Mouse (Mus musculus): ENCODE measurements around the gene Swsap1. TPM values are rescaled to one million over a fixed set of nuclear protein-coding genes. Genes with fewer than 3 reads are reported as not detected.
A peak's percentile ranks its signal among the peaks of the same experiment; 100 is the strongest.

Gene Swsap1
- polyA plus RNA-seq, 1 experiment from 2014 or later = 4.4 TPM

DNA sequence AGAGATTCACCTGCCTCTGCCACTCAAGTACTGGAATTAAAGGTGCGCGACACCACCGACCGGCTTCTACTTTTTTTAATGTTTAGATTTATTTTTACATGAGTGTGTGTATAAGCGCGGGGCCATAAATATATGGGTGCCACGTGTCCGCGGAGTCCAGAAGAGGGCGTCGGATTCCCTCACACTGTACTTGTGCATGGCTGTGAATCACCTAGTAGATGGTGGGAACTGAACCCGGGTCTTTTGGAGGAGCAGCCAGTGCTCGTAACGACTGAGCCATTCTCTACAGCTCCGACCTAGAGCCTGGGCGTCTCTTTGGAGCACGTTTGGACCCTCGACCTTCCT, 358 bp upstream of the Swsap1 start:
- no peaks in the 10 kb centered on the region for H3K9me3 ChIP-seq (replicated peaks)
- peak overlapping the region; percentile 83 for H3K4me3 ChIP-seq
- H3K4me2 ChIP-seq = peak overlapping the region; percentile 65
- no peaks in the 10 kb centered on the region for H3K36me3 ChIP-seq
- WGBS = 2% methylated on average over 18 of the region's 18 CpGs
- H3K9ac ChIP-seq = peak overlapping the region; percentile 22; the same call in 1 of the 2 replicates
- H3K27me3 ChIP-seq = peaks cover 1% of the 10 kb centered on the region
- H3K4me1 ChIP-seq (replicated peaks) = peaks cover 9% of the 10 kb centered on the region
- peak overlapping the region; percentile 96 for H3K27ac ChIP-seq
- ATAC-seq (replicated peaks; ENCODE audit: insufficient number of reproducible peaks, insufficient read depth, low FRiP score, low read depth) = peak; percentile 54

DNA sequence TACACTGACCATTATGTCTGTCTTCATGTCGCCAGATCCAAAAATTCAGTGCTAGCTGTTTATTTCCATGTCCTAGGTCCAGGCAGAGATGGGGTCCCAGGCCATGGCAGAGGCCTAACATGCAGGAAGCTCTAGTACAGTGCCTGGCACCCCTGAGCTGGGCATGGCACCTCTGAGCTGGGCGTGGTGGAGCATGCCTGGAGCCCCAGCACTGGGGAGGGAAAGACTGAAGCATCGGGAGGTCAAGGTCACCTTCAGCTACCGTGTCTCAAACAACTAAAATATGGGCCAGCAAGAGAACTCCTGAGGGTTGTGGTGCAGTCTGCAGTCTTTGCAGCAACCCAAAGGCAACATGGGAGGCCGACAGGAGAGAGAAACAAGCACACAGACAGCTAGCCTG, 2.8 kb downstream of the Swsap1 start:
- peaks cover 31% of the 10 kb centered on the region for H3K27me3 ChIP-seq
- H3K9me3 ChIP-seq (replicated peaks) = no peaks in the 10 kb centered on the region
- H3K27ac ChIP-seq = no peak overlapping the region
- no peaks in the 10 kb centered on the region for H3K36me3 ChIP-seq
- no peak overlapping the region for H3K4me3 ChIP-seq
- no peak for ATAC-seq (replicated peaks; ENCODE audit: insufficient number of reproducible peaks, insufficient read depth, low FRiP score, low read depth)
- no peak overlapping the region for H3K9ac ChIP-seq
- H3K4me1 ChIP-seq (replicated peaks) = peaks cover 38% of the 10 kb centered on the region
- WGBS = 57% methylated on average over 5 of the region's 5 CpGs
- H3K4me2 ChIP-seq = no peak overlapping the region

DNA sequence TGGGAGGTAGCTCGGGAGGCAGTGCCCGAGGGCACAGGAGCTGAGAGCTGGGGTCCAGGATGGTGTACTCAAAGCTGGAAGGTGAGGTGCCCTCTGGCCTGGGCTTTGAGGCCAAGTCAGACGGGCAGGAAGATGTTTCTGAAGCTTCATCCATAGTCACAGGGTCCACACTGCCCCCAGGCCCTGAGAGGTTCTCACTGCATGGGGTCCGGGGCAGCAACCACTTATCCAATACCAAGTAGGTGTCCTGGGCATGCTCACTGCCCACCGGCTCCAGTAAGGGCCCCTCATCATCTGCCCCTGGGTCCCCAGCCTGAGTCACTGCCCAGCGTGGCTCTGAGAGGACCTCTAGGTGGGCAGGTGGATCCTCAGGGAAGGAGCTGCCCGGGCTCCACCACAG, 3.7 kb downstream of the Swsap1 start:
- Histone ChIP-seq H3K4me3 (no peak overlapping the region), H3K4me1 (replicated peaks) (peaks cover 42% of the 10 kb centered on the region), H3K9me3 (replicated peaks) (no peaks in the 10 kb centered on the region), H3K36me3 (no peaks in the 10 kb centered on the region), H3K4me2 (no peak overlapping the region), H3K27me3 (peaks cover 32% of the 10 kb centered on the region), H3K9ac (no peak overlapping the region), H3K27ac (no peak overlapping the region)
- ATAC-seq (replicated peaks; ENCODE audit: insufficient number of reproducible peaks, insufficient read depth, low FRiP score, low read depth) = no peak
- WGBS = 89% methylated on average over 7 of the region's 7 CpGs

DNA sequence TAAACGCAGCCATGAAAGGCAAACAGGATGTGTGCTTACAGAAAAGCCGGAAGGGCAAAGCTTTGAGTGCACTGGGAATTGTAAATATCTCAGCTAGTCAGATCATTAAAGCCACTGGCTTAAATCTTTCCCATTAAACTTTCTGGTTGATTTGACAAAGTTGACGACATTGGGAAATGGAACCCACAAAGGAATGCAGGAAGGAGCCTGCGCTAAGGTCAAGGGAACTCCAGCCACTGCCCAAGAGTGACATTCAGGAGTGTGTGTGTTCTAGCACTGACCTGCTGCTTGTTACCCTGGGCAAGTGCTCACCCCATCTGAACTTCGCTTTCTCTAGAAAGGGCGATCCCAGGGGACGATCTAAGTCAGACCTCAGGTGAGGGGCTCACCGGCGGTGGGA, 4.6 kb downstream of the Swsap1 start:
- H3K4me1 ChIP-seq (replicated peaks) = peaks cover 42% of the 10 kb centered on the region
- H3K27me3 ChIP-seq = peaks cover 32% of the 10 kb centered on the region
- H3K36me3 ChIP-seq = no peaks in the 10 kb centered on the region
- H3K9me3 ChIP-seq (replicated peaks) = no peaks in the 10 kb centered on the region
- H3K4me3 ChIP-seq = no peak overlapping the region
- H3K9ac ChIP-seq = no peak overlapping the region
- ATAC-seq (replicated peaks; ENCODE audit: insufficient number of reproducible peaks, insufficient read depth, low FRiP score, low read depth) = no peak
- no peak overlapping the region for H3K4me2 ChIP-seq
- H3K27ac ChIP-seq = no peak overlapping the region
- 60% methylated on average over 9 of the region's 9 CpGs for WGBS

DNA sequence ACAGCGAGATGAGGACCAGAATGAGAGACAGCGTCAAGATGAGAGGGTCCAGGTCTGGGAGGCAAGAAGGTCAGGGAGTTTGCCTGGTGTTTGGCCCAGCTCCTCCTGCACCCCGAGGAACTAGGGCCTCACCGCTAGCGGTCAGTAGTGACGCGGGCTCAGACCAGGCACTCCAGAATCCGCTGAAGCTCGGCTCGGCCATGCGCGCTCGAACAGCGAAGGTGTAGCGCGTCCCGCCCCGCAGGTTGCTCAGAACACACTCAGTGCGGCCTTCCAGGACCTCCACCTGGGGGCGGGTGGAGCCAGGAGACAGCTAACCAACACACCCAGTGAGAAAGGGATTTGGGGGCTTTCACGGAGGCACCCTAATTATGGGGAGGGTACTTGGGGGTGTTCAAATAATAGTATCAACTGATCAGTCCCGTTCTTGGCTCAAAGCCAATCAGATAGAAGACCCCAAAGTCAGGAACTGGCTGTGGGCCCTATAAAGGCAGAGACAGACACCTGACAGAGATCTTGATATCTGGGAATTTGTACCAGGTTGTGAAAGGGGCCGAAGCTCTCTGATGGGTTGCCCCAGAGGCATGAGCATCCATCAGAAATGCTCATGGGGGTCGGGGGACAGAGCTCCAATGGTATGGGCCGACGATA, 5.1 kb downstream of the Swsap1 start:
- Histone ChIP-seq H3K9ac (0 out of 2 replicates have a peak overlapping the region, but pooled peaks have one; percentile 0), H3K27me3 (peaks cover 32% of the 10 kb centered on the region), H3K4me2 (peak overlapping the region; percentile 98; the same call in 1 of the 2 replicates), H3K4me3 (peak overlapping the region; percentile 59; the same call in 1 of the 2 replicates), H3K9me3 (replicated peaks) (no peaks in the 10 kb centered on the region), H3K4me1 (replicated peaks) (peaks cover 42% of the 10 kb centered on the region), H3K27ac (no peak overlapping the region), H3K36me3 (no peaks in the 10 kb centered on the region)
- WGBS = 14% methylated on average over 26 of the region's 26 CpGs
- ATAC-seq (replicated peaks; ENCODE audit: insufficient number of reproducible peaks, insufficient read depth, low FRiP score, low read depth) = no peak

DNA sequence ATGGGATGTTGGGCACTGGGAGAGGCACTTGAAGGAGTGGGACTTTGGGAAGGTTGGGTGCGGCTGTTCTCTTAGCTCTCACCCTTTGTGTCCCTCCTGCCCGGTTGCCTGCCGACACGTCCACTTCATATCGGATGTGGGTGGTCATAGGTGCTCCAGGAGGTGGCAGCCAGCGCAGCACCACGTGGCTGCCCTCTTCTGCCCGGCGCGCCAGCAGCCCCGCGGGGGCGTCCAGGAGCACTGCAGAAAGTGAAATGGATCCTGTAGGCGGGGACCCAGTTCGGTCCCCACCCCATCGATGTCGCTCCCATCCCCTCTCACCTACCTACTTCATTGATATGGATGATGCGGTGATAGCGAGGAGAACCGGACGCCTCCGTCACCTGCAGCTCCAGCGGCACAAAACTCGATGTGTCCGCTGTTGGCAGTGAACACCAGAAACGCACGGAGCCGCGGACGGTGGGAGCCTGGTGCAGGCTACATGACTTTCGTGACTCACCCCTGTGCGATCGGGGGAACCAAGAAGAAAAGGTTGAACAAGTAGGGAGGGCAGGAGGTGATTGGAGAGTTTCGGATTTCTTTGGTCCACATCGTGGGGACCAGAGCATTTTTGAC, 5.9 kb downstream of the Swsap1 start:
- peak overlapping the region; percentile 98 for H3K4me2 ChIP-seq
- no peak overlapping the region for H3K27ac ChIP-seq
- WGBS = 2% methylated on average over 35 of the region's 35 CpGs
- H3K4me3 ChIP-seq = peak overlapping the region; percentile 59
- no peak for ATAC-seq (replicated peaks; ENCODE audit: insufficient number of reproducible peaks, insufficient read depth, low FRiP score, low read depth)
- no peaks in the 10 kb centered on the region for H3K9me3 ChIP-seq (replicated peaks)
- H3K4me1 ChIP-seq (replicated peaks) = peaks cover 39% of the 10 kb centered on the region
- H3K27me3 ChIP-seq = peaks cover 32% of the 10 kb centered on the region
- no peaks in the 10 kb centered on the region for H3K36me3 ChIP-seq
- H3K9ac ChIP-seq = peak overlapping the region; percentile 55; the same call in 1 of the 2 replicates

DNA sequence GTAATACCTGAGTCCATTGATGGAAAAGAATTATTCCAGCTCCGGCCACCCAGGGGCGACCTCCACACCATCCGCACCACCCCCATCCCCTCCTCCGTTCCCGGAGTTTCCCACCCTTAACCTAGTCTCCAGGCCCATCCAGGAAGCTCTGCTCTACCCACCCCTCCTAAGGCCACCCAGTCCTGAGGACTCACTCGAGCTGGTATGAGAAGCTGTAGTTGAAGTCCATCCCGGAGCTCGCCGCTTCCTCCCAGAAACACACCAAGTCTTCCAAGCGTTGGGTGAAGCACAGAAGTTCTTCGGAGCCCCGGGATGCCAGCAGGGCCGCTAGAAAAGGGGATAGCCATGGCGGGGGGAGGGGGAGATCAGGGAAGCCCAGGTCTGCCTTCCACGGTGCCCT, 6.5 kb downstream of the Swsap1 start:
- under 1% methylated on average over 15 of the region's 15 CpGs for WGBS
- Histone ChIP-seq H3K4me2 (peak overlapping the region; percentile 98), H3K27ac (no peak overlapping the region), H3K27me3 (peaks cover 32% of the 10 kb centered on the region), H3K4me1 (replicated peaks) (peaks cover 36% of the 10 kb centered on the region), H3K4me3 (peak overlapping the region; percentile 59), H3K36me3 (no peaks in the 10 kb centered on the region), H3K9me3 (replicated peaks) (no peaks in the 10 kb centered on the region), H3K9ac (peak overlapping the region; percentile 55)
- ATAC-seq (replicated peaks; ENCODE audit: insufficient number of reproducible peaks, insufficient read depth, low FRiP score, low read depth) = peak; percentile 44; the same call in 1 of the 2 replicates

DNA sequence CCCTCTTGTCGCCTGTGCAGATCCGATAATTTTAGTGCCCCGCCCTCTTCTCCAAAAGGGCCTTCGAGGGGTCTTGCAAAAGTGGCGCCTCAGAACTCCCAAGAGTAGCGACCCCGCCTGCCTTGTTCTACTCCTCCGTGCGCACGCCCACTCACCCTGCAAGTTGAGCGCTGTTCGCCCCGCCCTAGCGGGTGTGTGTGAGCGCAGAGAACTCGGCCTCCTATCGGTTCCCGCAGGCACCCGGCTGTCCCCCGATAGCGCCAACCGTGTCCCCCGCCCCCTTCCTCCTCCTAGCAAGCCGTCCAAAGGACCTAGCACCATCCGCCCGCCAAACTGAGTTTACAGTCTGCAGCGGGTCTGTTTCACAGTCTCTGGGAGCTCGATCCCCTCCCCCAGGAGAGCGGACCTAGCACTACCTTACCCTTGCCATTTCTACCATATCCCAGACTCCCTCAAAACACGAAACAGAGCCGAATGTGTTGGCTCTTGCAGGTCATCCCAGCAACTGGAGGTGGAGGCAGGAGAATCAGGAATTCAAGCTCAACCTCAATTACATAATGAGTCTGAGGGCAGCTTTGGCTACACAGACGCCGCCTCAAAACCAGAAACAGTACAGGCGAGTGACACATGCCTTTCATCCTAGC, 7.0 kb downstream of the Swsap1 start:
- WGBS = 3% methylated on average over 34 of the region's 34 CpGs
- H3K36me3 ChIP-seq = no peaks in the 10 kb centered on the region
- peak; percentile 73 for ATAC-seq (replicated peaks; ENCODE audit: insufficient number of reproducible peaks, insufficient read depth, low FRiP score, low read depth)

DNA sequence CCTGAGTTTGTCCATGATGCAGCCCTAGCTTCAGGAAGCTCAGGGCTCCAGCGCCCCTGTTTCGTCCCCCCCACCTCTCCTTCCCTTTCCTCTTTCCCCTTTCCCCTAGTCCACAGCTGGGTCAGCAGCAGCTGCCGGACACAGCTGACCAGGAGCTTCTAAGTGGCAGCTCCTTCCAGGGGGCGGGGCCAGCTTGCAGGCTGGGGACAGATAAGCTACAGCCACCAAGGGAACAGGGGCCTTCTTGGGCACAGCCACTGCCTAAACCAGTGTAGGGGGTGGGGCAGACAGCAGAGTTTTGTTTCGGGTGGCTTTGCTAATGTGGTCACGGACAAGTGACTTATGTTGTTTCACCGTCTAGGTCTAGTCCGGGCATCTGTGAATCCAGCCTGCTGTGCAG, 7.9 kb downstream of the Swsap1 start, which contains the start of gene Epor:
Epor (minus strand) TSS at position 90 of the 400 bp plus-strand sequence.
- H3K9me3 ChIP-seq (replicated peaks) = no peaks in the 10 kb centered on the region
- ATAC-seq (replicated peaks; ENCODE audit: insufficient number of reproducible peaks, insufficient read depth, low FRiP score, low read depth) = 0 out of 2 replicates have a peak, but pooled peaks have one; percentile 3
- peak within 1 kb of the TSS; percentile 98 for H3K4me2 ChIP-seq
- H3K27ac ChIP-seq = no peak within 1 kb of the TSS; the same call in 1 of the 2 replicates
- WGBS = 6% methylated on average over 8 of the region's 8 CpGs
- H3K9ac ChIP-seq = peak within 1 kb of the TSS; percentile 55
- H3K36me3 ChIP-seq = no peaks in the 10 kb centered on the region
- peaks cover 34% of the 10 kb centered on the region for H3K4me1 ChIP-seq (replicated peaks)
- peaks cover 32% of the 10 kb centered on the region for H3K27me3 ChIP-seq
- peak within 1 kb of the TSS; percentile 59 for H3K4me3 ChIP-seq

More for the DNA sequence above, 7.0 kb downstream of the Swsap1 start:
- Histone ChIP-seq H3K9ac (peak overlapping the region; percentile 55), H3K9me3 (replicated peaks) (no peaks in the 10 kb centered on the region), H3K4me3 (peak overlapping the region; percentile 59), H3K27me3 (peaks cover 32% of the 10 kb centered on the region), H3K4me1 (replicated peaks) (peaks cover 36% of the 10 kb centered on the region), H3K27ac (no peak overlapping the region), H3K4me2 (peak overlapping the region; percentile 98)

DNA sequence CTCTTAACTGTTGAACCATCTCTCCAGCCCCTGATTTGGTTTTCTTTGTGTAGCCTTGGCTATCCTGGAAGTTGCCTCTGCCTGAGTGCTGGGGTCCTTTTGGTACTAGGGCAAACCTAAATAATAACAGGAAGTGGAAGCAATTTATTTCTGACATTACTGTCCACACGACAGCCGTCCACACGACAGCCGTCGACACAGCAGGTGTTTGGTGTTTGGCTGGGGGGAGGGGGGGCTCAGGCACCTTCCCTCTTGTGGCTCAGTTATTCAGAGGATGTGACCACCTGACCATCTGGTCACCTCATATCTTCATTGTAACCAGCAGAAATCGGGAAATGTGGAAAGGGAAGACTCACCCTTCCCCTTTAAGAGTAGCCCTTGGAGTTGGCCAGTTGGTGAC, 13.3 kb downstream of the Swsap1 start:
- Histone ChIP-seq H3K36me3 (no peaks in the 10 kb centered on the region), H3K9ac (no peak overlapping the region), H3K27me3 (0 out of 2 replicates have a peak, but pooled peaks cover 3% of the 10 kb centered on the region), H3K4me3 (no peak overlapping the region), H3K9me3 (replicated peaks) (no peaks in the 10 kb centered on the region), H3K4me2 (no peak overlapping the region), H3K27ac (no peak overlapping the region), H3K4me1 (replicated peaks) (no peaks in the 10 kb centered on the region)
- WGBS = 46% methylated on average over 6 of the region's 6 CpGs
- no peak for ATAC-seq (replicated peaks; ENCODE audit: insufficient number of reproducible peaks, insufficient read depth, low FRiP score, low read depth)

DNA sequence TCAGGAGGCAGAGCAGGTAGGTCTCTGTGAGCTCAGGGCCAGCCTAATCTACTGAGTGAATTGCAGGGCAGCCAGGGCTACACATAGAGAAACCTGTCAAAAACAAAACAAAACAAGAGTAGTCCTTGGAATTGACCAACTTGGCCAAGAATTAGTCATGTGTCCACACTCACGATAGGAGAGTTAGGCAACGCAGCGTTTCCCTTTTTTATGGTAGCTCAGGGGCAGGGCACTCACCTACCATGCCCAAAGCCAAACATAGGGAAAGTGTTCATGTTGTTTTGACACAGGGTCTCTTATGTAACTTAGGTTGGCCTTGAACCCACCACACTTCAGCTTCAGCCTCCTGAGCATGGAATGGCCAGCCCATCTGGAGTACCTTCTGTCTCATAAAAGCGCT, 13.7 kb downstream of the Swsap1 start:
- Histone ChIP-seq H3K4me1 (replicated peaks) (no peaks in the 10 kb centered on the region), H3K27me3 (0 out of 2 replicates have a peak, but pooled peaks cover 3% of the 10 kb centered on the region), H3K4me3 (no peak overlapping the region), H3K36me3 (no peaks in the 10 kb centered on the region), H3K27ac (no peak overlapping the region), H3K4me2 (no peak overlapping the region), H3K9ac (no peak overlapping the region), H3K9me3 (replicated peaks) (no peaks in the 10 kb centered on the region)
- no peak for ATAC-seq (replicated peaks; ENCODE audit: insufficient number of reproducible peaks, insufficient read depth, low FRiP score, low read depth)
- WGBS = 83% methylated on average over 4 of the region's 4 CpGs
